Mouse (Mus musculus) liver, adult 2 months (tissue): ENCODE results near the gene 2210408I21Rik.

Experiments used
- CTCF ChIP-seq: fragments of 200-500 bp; IDR thresholded peaks from 2 replicates; pipeline ENCODE4 v1.5.1; 2011; ENCODE audit warnings: low read depth, low read length, control low read depth
- POLR2A ChIP-seq: fragments of 200-500 bp; IDR thresholded peaks from 2 replicates; pipeline ENCODE4 v1.6.1; 2011; ENCODE audit warnings: low read length, control low read depth; ENCODE audit not compliant: insufficient read depth; ENCODE audit errors: extremely low read depth

DNA sequence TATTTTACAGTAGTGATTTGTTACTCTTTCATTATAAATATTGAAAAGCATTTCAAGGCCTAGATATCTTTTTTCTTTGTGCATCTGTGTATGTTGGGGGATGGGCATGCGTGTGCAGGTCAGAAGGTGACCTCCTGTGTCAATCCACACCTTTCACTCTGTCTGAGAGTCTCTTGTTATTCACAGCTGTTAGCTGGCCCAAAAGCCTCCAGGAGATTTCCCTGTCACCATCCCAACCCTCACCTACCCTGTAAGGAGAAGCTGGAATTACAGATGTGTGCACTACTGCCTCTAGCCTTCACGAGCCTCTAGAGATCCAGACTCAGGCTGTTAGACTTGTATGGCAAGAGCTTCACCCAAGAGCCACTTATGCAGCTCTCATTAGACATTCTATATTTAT is 274.5 kb downstream of the 2210408I21Rik start:
- TF ChIP-seq CTCF: no peak
- no peak for TF ChIP-seq POLR2A
